Mouse (Mus musculus): ENCODE measurements around the gene Phactr4. TPM values are rescaled to one million over a fixed set of nuclear protein-coding genes. Genes with fewer than 3 reads are reported as not detected.

The Phactr4 gene
- polyA plus RNA-seq, 1 experiment from 2014 or later: 9.6 TPM

- H3K36me3 ChIP-seq: peaks cover 5% of the 10 kb centered on the region
- peak overlapping the region; percentile 79 for H3K4me3 ChIP-seq
- WGBS: 10% methylated on average over 13 of the region's 13 CpGs
- no peak overlapping the region for H3K27ac ChIP-seq (replicated peaks)
- peaks cover 26% of the 10 kb centered on the region for H3K4me1 ChIP-seq (replicated peaks)
- no peaks in the 10 kb centered on the region for H3K9me3 ChIP-seq
- peak overlapping the region; percentile 99 for H3K4me2 ChIP-seq
- no peak for ATAC-seq (ENCODE audit: low read depth)
- peak overlapping the region; percentile 70 for H3K9ac ChIP-seq
- no peaks in the 10 kb centered on the region for H3K27me3 ChIP-seq
These were observed 77.7 kb downstream of the Phactr4 start for GRCm38 (mm10) chr4:132344403-132345134.

- Histone ChIP-seq H3K9ac (no peak overlapping the region), H3K9me3 (no peaks in the 10 kb centered on the region), H3K4me1 (replicated peaks) (peaks cover 26% of the 10 kb centered on the region), H3K27ac (replicated peaks) (no peak overlapping the region), H3K27me3 (no peaks in the 10 kb centered on the region), H3K36me3 (peaks cover 33% of the 10 kb centered on the region), H3K4me3 (no peak overlapping the region), H3K4me2 (no peak overlapping the region)
- 96% methylated on average over 3 of the region's 3 CpGs for WGBS
- no peak for ATAC-seq (ENCODE audit: low read depth)
These were observed 80.8 kb downstream of the Phactr4 start for GRCm38 (mm10) chr4:132341451-132341850.

GRCm38 (mm10) chr4:132338943-132339342 is 83.3 kb downstream of the Phactr4 start:
- WGBS: 91% methylated on average over 13 of the region's 13 CpGs
- H3K4me1 ChIP-seq (replicated peaks): peaks cover 15% of the 10 kb centered on the region
- peaks cover 56% of the 10 kb centered on the region for H3K36me3 ChIP-seq
- ATAC-seq (ENCODE audit: low read depth): no peak
- no peaks in the 10 kb centered on the region for H3K27me3 ChIP-seq
- no peak overlapping the region for H3K4me2 ChIP-seq
- no peak overlapping the region for H3K27ac ChIP-seq (replicated peaks)
- no peak overlapping the region for H3K9ac ChIP-seq
- H3K9me3 ChIP-seq: no peaks in the 10 kb centered on the region
- no peak overlapping the region for H3K4me3 ChIP-seq

GRCm38 (mm10) chr4:132332880-132333279 is 89.4 kb downstream of the Phactr4 start:
- no peak overlapping the region for H3K4me2 ChIP-seq
- H3K4me3 ChIP-seq: no peak overlapping the region
- no peak overlapping the region for H3K9ac ChIP-seq
- no peaks in the 10 kb centered on the region for H3K9me3 ChIP-seq
- H3K36me3 ChIP-seq: peaks cover 56% of the 10 kb centered on the region
- 94% methylated on average over 6 of the region's 6 CpGs for WGBS
- no peak for ATAC-seq (ENCODE audit: low read depth)
- H3K27ac ChIP-seq (replicated peaks): no peak overlapping the region
- H3K27me3 ChIP-seq: no peaks in the 10 kb centered on the region
- H3K4me1 ChIP-seq (replicated peaks): peaks cover 17% of the 10 kb centered on the region

GRCm38 (mm10) chr4:132331960-132332359 is 90.3 kb downstream of the Phactr4 start:
- peaks cover 48% of the 10 kb centered on the region for H3K36me3 ChIP-seq
- WGBS: 61% methylated on average over 3 of the region's 3 CpGs
- H3K27ac ChIP-seq (replicated peaks): no peak overlapping the region
- no peaks in the 10 kb centered on the region for H3K27me3 ChIP-seq
- H3K4me1 ChIP-seq (replicated peaks): peaks cover 18% of the 10 kb centered on the region
- H3K4me2 ChIP-seq: no peak overlapping the region
- H3K9me3 ChIP-seq: no peaks in the 10 kb centered on the region
- no peak overlapping the region for H3K4me3 ChIP-seq
- no peak for ATAC-seq (ENCODE audit: low read depth)
- no peak overlapping the region for H3K9ac ChIP-seq

GRCm38 (mm10) chr4:132329835-132330354 is 92.4 kb downstream of the Phactr4 start:
- H3K36me3 ChIP-seq: peaks cover 43% of the 10 kb centered on the region
- H3K27me3 ChIP-seq: no peaks in the 10 kb centered on the region
- H3K9ac ChIP-seq: peak overlapping the region; percentile 91
- no peaks in the 10 kb centered on the region for H3K9me3 ChIP-seq
- peak overlapping the region; percentile 85 for H3K4me2 ChIP-seq
- WGBS: 9% methylated on average over 10 of the region's 10 CpGs
- no peak for ATAC-seq (ENCODE audit: low read depth)
- peak overlapping the region; percentile 85 for H3K27ac ChIP-seq (replicated peaks)
- peaks cover 18% of the 10 kb centered on the region for H3K4me1 ChIP-seq (replicated peaks)
- peak overlapping the region; percentile 78 for H3K4me3 ChIP-seq

GRCm38 (mm10) chr4:132329115-132329834 is 93.0 kb downstream of the Phactr4 start, which contains the start of gene Trnau1ap:
Gene Trnau1ap, minus strand, starts transcription at chr4:132329538.
- WGBS: under 1% methylated on average over 52 of the region's 52 CpGs
- no peaks in the 10 kb centered on the region for H3K27me3 ChIP-seq

GRCm38 (mm10) chr4:132328391-132328982 is 93.8 kb downstream of the Phactr4 start:
- Histone ChIP-seq H3K4me2 (peak overlapping the region; percentile 85), H3K4me1 (replicated peaks) (peaks cover 18% of the 10 kb centered on the region), H3K27me3 (no peaks in the 10 kb centered on the region), H3K9ac (peak overlapping the region; percentile 91), H3K27ac (replicated peaks) (peak overlapping the region; percentile 85; the same call in 1 of the 2 replicates), H3K4me3 (peak overlapping the region; percentile 78), H3K36me3 (peaks cover 43% of the 10 kb centered on the region), H3K9me3 (no peaks in the 10 kb centered on the region)
- ATAC-seq (ENCODE audit: low read depth): no peak
- WGBS: 51% methylated on average over 14 of the region's 14 CpGs

More at GRCm38 (mm10) chr4:132329115-132329834, 93.0 kb downstream of the Phactr4 start, which contains the start of gene Trnau1ap:
- H3K9ac ChIP-seq: peak within 1 kb of the TSS; percentile 91
- H3K36me3 ChIP-seq: peaks cover 43% of the 10 kb centered on the region
- H3K4me1 ChIP-seq (replicated peaks): peaks cover 18% of the 10 kb centered on the region
- H3K4me3 ChIP-seq: peak within 1 kb of the TSS; percentile 78
- ATAC-seq (ENCODE audit: low read depth): peak; percentile 97
- H3K4me2 ChIP-seq: peak within 1 kb of the TSS; percentile 85
- H3K9me3 ChIP-seq: no peaks in the 10 kb centered on the region
- peak within 1 kb of the TSS; percentile 85 for H3K27ac ChIP-seq (replicated peaks)

GRCm38 (mm10) chr4:132326481-132326880 is 95.8 kb downstream of the Phactr4 start:
- Histone ChIP-seq H3K9me3 (no peaks in the 10 kb centered on the region), H3K9ac (no peak overlapping the region), H3K36me3 (peaks cover 45% of the 10 kb centered on the region), H3K4me3 (no peak overlapping the region), H3K27ac (replicated peaks) (no peak overlapping the region), H3K4me1 (replicated peaks) (peaks cover 18% of the 10 kb centered on the region), H3K27me3 (no peaks in the 10 kb centered on the region), H3K4me2 (no peak overlapping the region)
- no peak for ATAC-seq (ENCODE audit: low read depth)
- 77% methylated on average over 5 of the region's 5 CpGs for WGBS

- Histone ChIP-seq H3K27me3 (no peaks in the 10 kb centered on the region), H3K9me3 (no peaks in the 10 kb centered on the region), H3K9ac (no peak overlapping the region), H3K4me3 (no peak overlapping the region), H3K4me2 (no peak overlapping the region), H3K4me1 (replicated peaks) (no peaks in the 10 kb centered on the region), H3K27ac (replicated peaks) (no peak overlapping the region), H3K36me3 (peaks cover 92% of the 10 kb centered on the region)
- 87% methylated on average over 8 of the region's 8 CpGs for WGBS
- no peak for ATAC-seq (ENCODE audit: low read depth)
These were observed 106.6 kb downstream of the Phactr4 start for GRCm38 (mm10) chr4:132315711-132316110.

GRCm38 (mm10) chr4:132312627-132313026 is 109.7 kb downstream of the Phactr4 start:
- Histone ChIP-seq H3K9me3 (no peaks in the 10 kb centered on the region), H3K27me3 (no peaks in the 10 kb centered on the region), H3K4me1 (replicated peaks) (peaks cover 14% of the 10 kb centered on the region), H3K27ac (replicated peaks) (no peak overlapping the region), H3K4me2 (no peak overlapping the region), H3K9ac (no peak overlapping the region), H3K36me3 (peaks cover 74% of the 10 kb centered on the region), H3K4me3 (no peak overlapping the region)
- no peak for ATAC-seq (ENCODE audit: low read depth)
- 84% methylated on average over 5 of the region's 5 CpGs for WGBS

GRCm38 (mm10) chr4:132311801-132312200 is 110.5 kb downstream of the Phactr4 start:
- Histone ChIP-seq H3K4me1 (replicated peaks) (peaks cover 14% of the 10 kb centered on the region), H3K4me3 (no peak overlapping the region), H3K27me3 (no peaks in the 10 kb centered on the region), H3K27ac (replicated peaks) (no peak overlapping the region), H3K36me3 (peaks cover 66% of the 10 kb centered on the region), H3K9me3 (no peaks in the 10 kb centered on the region), H3K9ac (no peak overlapping the region), H3K4me2 (no peak overlapping the region)
- WGBS: 31% methylated on average over 3 of the region's 3 CpGs
- no peak for ATAC-seq (ENCODE audit: low read depth)

Measured in neural tube, embryonic 13.5 days (tissue).